Mouse (Mus musculus) spleen, adult 2 months (tissue): Measurements from ENCODE around the gene Rfpl4.

ENCODE experiments used
- CTCF ChIP-seq: fragments of 200-500 bp; IDR thresholded peaks from 2 replicates; pipeline ENCODE4 v1.5.1; 2011; ENCODE audit warnings: mild to moderate bottlenecking, inconsistent platforms; ENCODE audit not compliant: insufficient read depth, insufficient read length, insufficient replicate concordance; ENCODE audit errors: extremely low read depth
- POLR2A ChIP-seq: fragments of 200-500 bp; IDR thresholded peaks from 2 replicates; pipeline ENCODE4 v1.6.1; 2011; ENCODE audit warnings: low read depth, low read length, inconsistent platforms

DNA sequence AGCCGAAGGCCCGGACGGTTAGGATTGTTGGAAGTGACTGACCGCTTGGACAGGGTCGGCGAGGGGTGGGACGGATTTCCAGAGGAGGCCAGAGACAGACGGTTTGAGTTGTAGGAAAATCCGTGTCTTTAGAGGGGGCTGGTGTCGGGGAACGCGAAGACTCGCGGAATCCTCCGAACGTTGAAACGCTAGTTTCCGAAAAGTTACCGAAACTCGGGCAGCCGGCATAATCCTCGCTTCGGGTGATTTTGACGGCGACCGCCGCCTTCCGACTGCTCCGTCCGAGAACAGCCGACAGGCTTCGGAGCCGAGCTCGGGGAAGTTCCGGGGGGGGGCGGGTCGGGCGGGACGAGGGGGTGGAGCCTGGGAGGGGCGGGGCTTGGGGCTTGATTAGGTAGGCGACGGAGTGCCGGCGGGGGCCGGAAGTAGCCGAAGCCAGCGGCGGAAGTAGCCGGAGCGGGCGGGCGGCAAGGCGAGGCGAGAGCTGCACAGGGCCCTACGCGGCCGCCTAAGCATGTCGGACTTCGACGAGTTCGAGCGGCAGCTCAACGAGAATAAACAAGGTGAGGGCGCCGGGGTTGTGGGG, 54.9 kb downstream of the Rfpl4 start, which contains the start of gene U2af2:
- TF ChIP-seq CTCF (no peak), POLR2A (peak; percentile 44)
